Mouse (Mus musculus): ENCODE measurements around the gene Cstad.

DNA sequence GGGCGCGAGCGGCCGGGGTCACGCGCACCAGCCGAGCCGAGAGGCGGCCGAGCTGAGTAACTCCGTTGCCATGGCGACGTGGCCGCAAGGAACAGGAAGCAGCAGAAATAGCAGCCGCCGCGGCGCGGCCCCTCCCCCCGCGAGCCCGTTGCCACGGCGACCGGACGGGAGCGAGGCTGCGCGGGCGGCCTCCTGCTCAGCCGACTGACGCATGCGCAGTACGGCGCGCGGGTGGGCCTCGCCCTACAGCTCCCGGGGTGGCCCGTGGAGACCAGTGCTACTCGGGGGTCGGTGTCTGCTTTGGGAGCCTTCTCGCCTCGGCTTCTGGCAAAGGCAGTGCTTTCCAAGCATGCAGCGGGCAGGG lies 63.6 kb downstream of the Cstad start:
- TF ChIP-seq CTCF (IDR thresholded peaks at IDR 0.05; ENCODE audit: low read depth) = no peak
- no peak for TF ChIP-seq EP300 (optimal IDR thresholded peaks at IDR 0.05)
